Mouse (Mus musculus) lung, postnatal 0 days (tissue): ENCODE measurements at regions not wholly inside any gene's neighbourhood (a gene's known extent, or its start where the extent isn't known, plus 50 kb on each side); places are given as distances from the start of the nearest gene placed in this dataset.

Experiments used
- CTCF ChIP-seq: IDR thresholded peaks from 2 replicates; pipeline ENCODE4 v1.5.1; 2016; ENCODE audit warnings: antibody characterized with exemption, mild to moderate bottlenecking
- EP300 ChIP-seq: IDR thresholded peaks from 2 replicates; pipeline ENCODE4 v1.6.1; 2016; ENCODE audit warnings: antibody characterized with exemption, mild to moderate bottlenecking, control low read depth

DNA sequence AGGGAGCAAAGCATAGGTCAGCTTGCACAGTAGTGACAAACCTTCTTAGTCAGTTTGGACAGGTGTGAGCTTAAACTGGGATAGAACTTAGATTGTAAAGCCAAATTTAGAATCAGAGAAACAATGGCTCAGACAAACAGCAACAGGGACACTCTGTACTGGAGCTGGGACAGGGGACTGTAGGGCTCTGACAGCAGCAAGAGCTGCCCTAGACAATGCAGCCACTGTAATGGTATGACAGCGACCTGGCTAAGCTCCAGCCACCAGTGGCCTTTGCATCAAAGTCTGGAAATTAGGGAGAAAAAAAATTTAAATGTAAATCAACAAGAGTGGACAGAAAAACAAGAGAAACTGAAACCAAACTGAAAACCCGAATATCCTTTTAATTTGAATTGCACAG, 53.2 kb upstream of the Armc3 start:
- TF ChIP-seq CTCF: no peak
- TF ChIP-seq EP300: peak; percentile 65
